Mouse (Mus musculus): ENCODE results near the gene Frmd4b.

- no peak for TF ChIP-seq CTCF (IDR thresholded peaks at IDR 0.05; ENCODE audit: low read depth, low read length)
- TF ChIP-seq POLR2A (IDR thresholded peaks at IDR 0.05; ENCODE audit: extremely low read depth, insufficient read depth, low read length), result no peak
These were observed 60.2 kb downstream of the Frmd4b start for GRCm38 (mm10) chr6:97557147-97557546.

Measured in liver, adult 2 months (tissue).